7 mouse cellular contexts compared by ENCODE assay signal in the genomic region with DNA sequence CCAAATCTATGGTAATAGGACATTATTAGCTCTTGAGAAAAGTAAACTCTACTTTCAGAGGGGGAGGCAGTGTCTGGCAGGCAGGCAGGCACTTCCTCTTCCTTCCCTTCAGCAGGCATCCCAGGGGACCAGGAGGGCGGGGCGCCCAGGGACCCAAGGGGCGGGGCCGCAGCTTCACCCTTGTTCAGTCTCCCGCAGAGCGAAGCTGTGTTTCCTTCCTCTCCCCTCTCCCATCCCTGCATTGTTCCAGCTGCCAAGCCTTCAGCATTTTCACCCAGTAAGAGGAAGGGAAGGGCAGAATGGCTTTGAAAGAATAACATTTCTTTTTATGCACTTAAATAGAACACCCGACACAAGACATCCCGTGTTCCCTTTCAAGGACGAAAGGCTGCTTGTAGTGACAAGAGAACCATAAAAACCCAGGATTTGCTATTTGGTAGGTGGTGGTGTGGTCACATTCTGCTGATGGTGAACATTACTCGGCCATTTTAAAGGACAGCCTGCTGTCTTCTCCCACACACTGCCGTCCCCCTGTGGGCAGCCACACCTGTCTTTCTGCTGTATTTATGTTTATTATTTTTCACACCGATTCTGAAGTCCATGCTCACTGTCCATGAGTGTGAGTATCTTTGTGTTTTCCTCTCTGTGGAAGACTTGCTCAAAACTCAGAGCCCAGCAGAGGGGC.
DNase-seq lines count a peak whose midpoint lies in the region; ATAC-seq and TF ChIP-seq lines count a peak whose summit lies in the region.

No protein-coding gene starts in this region.

- peak overlapping the region; percentile 51 for H3K4me2 ChIP-seq in embryonic facial prominence, embryonic 13.5 days
- peak overlapping the region; percentile 30 for H3K4me2 ChIP-seq in limb, embryonic 15.5 days
- H3K4me2 ChIP-seq in midbrain, postnatal 0 days (ENCODE audit: low read depth, low read length, poor library complexity, severe bottlenecking) = peak overlapping the region; percentile 35

- no peaks in the 10 kb centered on the region for H3K27me3 ChIP-seq in embryonic facial prominence, embryonic 13.5 days
- H3K27me3 ChIP-seq in limb, embryonic 15.5 days = no peaks in the 10 kb centered on the region
- H3K27me3 ChIP-seq in midbrain, postnatal 0 days (ENCODE audit: insufficient read depth, low read length) = no peaks in the 10 kb centered on the region

- H3K9me3 ChIP-seq in embryonic facial prominence, embryonic 13.5 days = no peaks in the 10 kb centered on the region
- no peaks in the 10 kb centered on the region for H3K9me3 ChIP-seq in limb, embryonic 15.5 days
- no peaks in the 10 kb centered on the region for H3K9me3 ChIP-seq in midbrain, postnatal 0 days (ENCODE audit: low read length)

- 27% methylated on average over 12 of the region's 12 CpGs for WGBS in embryonic facial prominence, embryonic 13.5 days
- 15% methylated on average over 12 of the region's 12 CpGs for WGBS in limb, embryonic 15.5 days
- 13% methylated on average over 12 of the region's 12 CpGs for WGBS in midbrain, postnatal 0 days

- peak overlapping the region; percentile 27 for H3K4me3 ChIP-seq in embryonic facial prominence, embryonic 13.5 days
- peak overlapping the region; percentile 8; the same call in 1 of the 2 replicates for H3K4me3 ChIP-seq in limb, embryonic 15.5 days
- H3K4me3 ChIP-seq in midbrain, postnatal 0 days (ENCODE audit: low read depth, low read length) = no peak overlapping the region

- no peaks in the 10 kb centered on the region for H3K36me3 ChIP-seq in embryonic facial prominence, embryonic 13.5 days
- no peaks in the 10 kb centered on the region for H3K36me3 ChIP-seq in limb, embryonic 15.5 days
- H3K36me3 ChIP-seq in midbrain, postnatal 0 days (ENCODE audit: insufficient read depth, low read length) = no peaks in the 10 kb centered on the region

- peak overlapping the region; percentile 62 for H3K27ac ChIP-seq in embryonic facial prominence, embryonic 13.5 days
- H3K27ac ChIP-seq in limb, embryonic 15.5 days = peak overlapping the region; percentile 54
- H3K27ac ChIP-seq in midbrain, postnatal 0 days (ENCODE audit: low read depth, low read length) = 0 out of 2 replicates have a peak overlapping the region, but pooled peaks have one; percentile 27

- ATAC-seq in embryonic facial prominence, embryonic 13.5 days (ENCODE audit: insufficient number of reproducible peaks, insufficient read depth, low FRiP score, low TSS enrichment, low read depth) = peak; percentile 64; the same call in 1 of the 2 replicates
- ATAC-seq in limb, embryonic 15.5 days (ENCODE audit: insufficient number of reproducible peaks, low FRiP score, low TSS enrichment, low read depth) = no peak
- no peak for ATAC-seq in midbrain, postnatal 0 days (ENCODE audit: low FRiP score)

- 0 out of 2 replicates have a peak overlapping the region, but pooled peaks have one; percentile 44 for H3K9ac ChIP-seq in embryonic facial prominence, embryonic 13.5 days
- H3K9ac ChIP-seq in limb, embryonic 15.5 days = no peak overlapping the region
- no peak overlapping the region for H3K9ac ChIP-seq in midbrain, postnatal 0 days (replicated peaks; ENCODE audit: low read length, poor library complexity, severe bottlenecking)

- TF ChIP-seq CTCF in midbrain, postnatal 0 days (IDR thresholded peaks at IDR 0.05) = no peak

- peaks cover 11% of the 10 kb centered on the region for H3K4me1 ChIP-seq in embryonic facial prominence, embryonic 13.5 days
- peaks cover 15% of the 10 kb centered on the region for H3K4me1 ChIP-seq in limb, embryonic 15.5 days
- no peaks in the 10 kb centered on the region; the same call in 1 of the 2 replicates for H3K4me1 ChIP-seq in midbrain, postnatal 0 days (ENCODE audit: insufficient read depth, low read length)

- peak; percentile 95 for DNase-seq in adrenal gland, postnatal 10 days
- DNase-seq in heart, adult 9 months (ENCODE audit: low spot score in 2 of 2) = peak; percentile 94 to 95
- DNase-seq in kidney, adult 9 months = peak; percentile 95
- peak; percentile 51 for DNase-seq in midbrain, postnatal 0 days (ENCODE audit: low spot score)
- DNase-seq in spleen, postnatal 36 days (ENCODE audit: low spot score in 2 of 2) = peak; percentile 96
